Mouse (Mus musculus) ES-Bruce4 (cell line): ENCODE data around the gene Gm14403. TPM values are rescaled to one million over a fixed set of nuclear protein-coding genes. Genes with fewer than 3 reads are reported as not detected.
"Not testable (repeated sequence)": the region's sequence is repeated elsewhere in the genome, so short reads cannot be mapped to it uniquely, and the experiment has no call there.

Source experiments
- H3K27ac ChIP-seq: 2 replicates; pipeline ENCODE4 v1.5.1; 2012; ENCODE audit warnings: low read length, inconsistent platforms; ENCODE audit not compliant: insufficient read depth
- H3K27me3 ChIP-seq: 2 replicates; pipeline ENCODE4 v1.6.1; 2012; ENCODE audit warnings: mild to moderate bottlenecking, low read length, inconsistent platforms; ENCODE audit not compliant: control insufficient read depth, poor library complexity, insufficient read depth, severe bottlenecking
- H3K36me3 ChIP-seq: 2 replicates; pipeline ENCODE4 v1.6.1; 2012; ENCODE audit warnings: inconsistent platforms, mild to moderate bottlenecking, low read length, moderate library complexity; ENCODE audit not compliant: control insufficient read depth, poor library complexity, insufficient read depth, severe bottlenecking
- H3K4me1 ChIP-seq: one replicate; pipeline ENCODE4 v1.8.1; 2011; ENCODE audit warnings: low read length; ENCODE audit not compliant: control insufficient read depth, insufficient read depth
- H3K4me3 ChIP-seq: 2 replicates; pipeline ENCODE4 v1.5.1; 2011; ENCODE audit warnings: low read depth, mild to moderate bottlenecking, low read length
- H3K9ac ChIP-seq: 2 replicates; pipeline ENCODE4 v1.6.1; 2012; ENCODE audit warnings: low read depth, mild to moderate bottlenecking, inconsistent platforms; ENCODE audit not compliant: poor library complexity, severe bottlenecking
- H3K9me3 ChIP-seq: replicated peaks from 2 replicates; pipeline ENCODE4 v1.6.1; 2012; ENCODE audit warnings: mild to moderate bottlenecking, low read length, inconsistent platforms; ENCODE audit not compliant: control insufficient read depth, poor library complexity, insufficient read depth, severe bottlenecking
- CTCF ChIP-seq: IDR thresholded peaks from one replicate; pipeline ENCODE4 v1.8.1; 2011; ENCODE audit warnings: low read depth, low read length
- EP300 ChIP-seq: IDR thresholded peaks from 2 replicates; pipeline ENCODE4 v1.6.1; 2011; ENCODE audit warnings: low read depth, low read length; ENCODE audit not compliant: insufficient read depth
- POLR2A ChIP-seq: IDR thresholded peaks from one replicate; pipeline ENCODE4 v1.8.1; 2011; ENCODE audit warnings: low read length; ENCODE audit not compliant: insufficient read depth
- polyA plus RNA-seq: library from polyadenylated mRNA; stranded (reverse); fragments of >200 nt; gene quantifications from 2 replicates; pipeline ENCODE4 v1.2.4, GENCODE M21; 2011; ENCODE audit warnings: low read depth; ENCODE audit not compliant: missing spikeins, insufficient read depth, insufficient read length

The Gm14403 gene
- polyA plus RNA-seq, 1 experiment, result 9.9 TPM

GRCm38 (mm10) chr2:177513991-177514479, 16.0 kb downstream of the Gm14403 start:
- H3K4me3 ChIP-seq, H3K4me1 ChIP-seq, H3K9ac ChIP-seq, H3K27me3 ChIP-seq, H3K36me3 ChIP-seq, H3K27ac ChIP-seq: not testable (repeated sequence)
- peaks cover 18% of the 10 kb centered on the region for H3K9me3 ChIP-seq

DNA sequence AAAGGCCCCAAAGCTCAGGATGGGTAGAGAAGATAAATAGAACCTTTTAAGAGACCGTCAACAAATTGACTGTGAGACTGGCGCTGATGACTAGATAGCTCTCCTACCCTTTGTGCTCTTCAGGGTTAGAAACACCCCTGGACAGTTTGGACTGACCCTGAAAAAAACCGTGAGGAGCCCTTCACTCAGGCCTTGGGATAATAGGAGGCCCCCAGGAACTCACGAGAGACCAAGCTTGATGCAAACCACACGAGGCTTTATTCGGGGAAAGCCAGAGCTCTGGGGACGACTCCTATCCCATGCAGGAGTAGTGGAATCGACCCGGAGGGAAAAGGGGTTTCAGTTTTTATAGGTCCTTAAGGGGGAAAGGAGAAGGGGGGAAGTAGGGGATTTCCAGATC, 19.7 kb downstream of the Gm14403 start:
- H3K9me3 ChIP-seq, result peaks cover 34% of the 10 kb centered on the region
- H3K27ac ChIP-seq, H3K4me1 ChIP-seq, H3K9ac ChIP-seq, H3K27me3 ChIP-seq, H3K36me3 ChIP-seq, H3K4me3 ChIP-seq: not testable (repeated sequence)

- not testable (repeated sequence) for H3K4me1 ChIP-seq, H3K9ac ChIP-seq, H3K4me3 ChIP-seq, H3K27me3 ChIP-seq, H3K27ac ChIP-seq, H3K36me3 ChIP-seq
- peaks cover 40% of the 10 kb centered on the region for H3K9me3 ChIP-seq
Measured at GRCm38 (mm10) chr2:177518354-177518753, 20.3 kb downstream of the Gm14403 start.

DNA sequence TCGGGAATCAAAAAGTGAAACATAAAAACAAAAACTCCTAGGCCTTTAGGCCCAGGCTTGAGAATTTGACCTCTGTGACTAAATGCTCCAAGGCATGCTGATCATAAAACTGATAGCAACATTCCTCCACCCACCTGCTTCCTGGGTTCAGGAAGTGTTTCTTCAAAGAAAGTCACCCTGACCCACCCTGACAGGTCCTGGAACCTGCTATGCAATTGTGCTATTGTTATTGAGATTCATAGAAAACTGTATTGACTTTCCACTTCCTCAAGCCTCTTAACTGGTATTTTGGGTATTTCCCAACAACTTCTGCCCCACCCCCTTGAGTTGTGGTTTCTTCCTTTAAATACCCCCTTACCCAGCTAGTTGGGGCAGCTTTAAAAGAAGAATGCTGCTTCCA, 20.9 kb downstream of the Gm14403 start:
- H3K4me1 ChIP-seq, H3K36me3 ChIP-seq, H3K27ac ChIP-seq, H3K27me3 ChIP-seq, H3K4me3 ChIP-seq, H3K9ac ChIP-seq: not testable (repeated sequence)
- peaks cover 40% of the 10 kb centered on the region for H3K9me3 ChIP-seq

DNA sequence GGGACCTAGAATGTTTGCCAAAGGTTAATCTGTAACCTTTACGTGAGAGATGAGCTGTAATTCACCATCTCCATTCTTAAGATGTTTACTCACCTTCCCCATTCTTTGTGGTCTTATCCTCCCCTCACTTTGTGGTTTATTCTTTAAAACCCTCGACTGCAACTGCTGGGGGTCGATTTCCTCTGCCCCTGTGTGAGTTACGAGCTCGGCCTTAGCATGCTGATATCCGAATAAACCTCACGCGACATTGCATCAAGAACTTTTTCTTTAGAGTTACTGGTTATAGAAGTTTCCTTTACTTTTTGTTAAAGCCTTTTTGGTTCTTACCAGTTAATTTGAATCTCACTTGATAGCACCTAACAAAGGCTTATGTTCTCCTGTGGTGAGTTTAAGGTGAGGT, 22.0 kb downstream of the Gm14403 start:
- Histone ChIP-seq H3K27ac (no peak overlapping the region), H3K27me3 (no peaks in the 10 kb centered on the region), H3K36me3 (no peaks in the 10 kb centered on the region), H3K9ac (no peak overlapping the region), H3K4me1 (no peaks in the 10 kb centered on the region), H3K4me3 (no peak overlapping the region), H3K9me3 (peaks cover 37% of the 10 kb centered on the region)
- no peak for TF ChIP-seq EP300
- no peak for TF ChIP-seq CTCF

DNA sequence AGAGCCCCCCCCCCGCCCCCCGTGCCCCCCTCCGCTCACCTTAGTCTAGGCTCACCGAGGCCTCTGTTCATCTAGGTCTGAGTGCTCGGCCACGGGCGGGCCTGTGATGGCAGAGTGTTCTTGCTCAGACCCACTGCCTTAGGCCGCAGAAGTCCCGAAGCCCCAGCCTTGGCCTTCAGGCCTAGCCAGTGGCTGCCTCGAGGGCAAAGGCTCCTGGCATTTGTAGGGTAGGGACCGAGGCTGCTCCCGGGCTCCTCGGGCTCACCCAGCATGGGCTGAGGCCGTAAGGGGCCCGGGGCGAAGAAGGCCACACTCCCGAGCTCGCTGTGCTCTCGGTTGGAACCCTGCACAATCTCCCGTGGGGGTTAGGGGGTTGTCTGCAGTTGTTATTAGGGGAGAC, 25.0 kb downstream of the Gm14403 start:
- H3K9ac ChIP-seq, result no peak overlapping the region
- H3K27ac ChIP-seq, result no peak overlapping the region
- H3K9me3 ChIP-seq, result peaks cover 29% of the 10 kb centered on the region
- no peak overlapping the region for H3K4me3 ChIP-seq
- no peak for TF ChIP-seq POLR2A
- no peak for TF ChIP-seq CTCF
- no peak for TF ChIP-seq EP300
- no peaks in the 10 kb centered on the region for H3K36me3 ChIP-seq
- no peaks in the 10 kb centered on the region for H3K27me3 ChIP-seq
- H3K4me1 ChIP-seq, result no peaks in the 10 kb centered on the region

DNA sequence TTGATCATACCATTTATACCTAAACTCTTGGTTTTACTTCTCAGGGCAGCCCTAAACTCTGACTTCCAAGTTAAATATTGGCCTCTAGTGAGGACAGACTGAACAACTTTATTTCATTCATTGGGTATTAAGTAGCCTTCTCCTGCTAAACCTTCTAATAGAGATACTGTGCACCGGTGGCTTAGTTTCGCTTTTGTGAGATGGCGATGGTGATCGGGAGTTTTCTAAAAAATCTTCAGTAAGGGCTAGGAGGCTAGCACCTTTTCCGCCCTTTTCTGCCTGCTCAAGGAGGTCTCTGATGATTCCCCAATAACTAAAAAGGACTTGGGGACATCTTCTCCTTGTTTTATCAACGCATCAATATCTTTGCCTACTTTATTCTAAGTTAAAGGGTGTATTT, 25.7 kb downstream of the Gm14403 start:
- H3K27ac ChIP-seq, H3K27me3 ChIP-seq, H3K4me3 ChIP-seq, H3K4me1 ChIP-seq, H3K36me3 ChIP-seq, H3K9ac ChIP-seq: not testable (repeated sequence)
- H3K9me3 ChIP-seq, result peaks cover 25% of the 10 kb centered on the region

DNA sequence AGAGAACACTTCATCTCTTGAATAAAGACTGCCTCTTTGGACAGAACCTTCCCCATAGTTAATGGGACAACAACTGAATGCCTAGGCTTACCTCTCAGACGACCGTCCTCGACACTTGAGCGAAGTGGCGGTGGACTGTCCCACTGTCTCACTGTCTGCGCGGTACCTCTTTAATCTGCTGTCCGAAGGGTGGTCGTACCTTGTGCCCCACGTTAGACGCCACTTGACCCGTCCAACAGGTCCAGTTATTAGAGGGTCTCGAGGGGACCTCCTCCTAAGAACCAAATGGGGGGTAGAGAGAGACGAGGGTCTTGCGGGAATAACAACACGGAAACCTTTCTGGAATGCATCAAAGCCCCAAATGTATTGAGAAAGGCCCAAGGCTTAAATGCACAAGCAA, 26.2 kb downstream of the Gm14403 start:
- not testable (repeated sequence) for H3K36me3 ChIP-seq, H3K4me1 ChIP-seq, H3K9ac ChIP-seq, H3K27me3 ChIP-seq, H3K27ac ChIP-seq, H3K4me3 ChIP-seq
- peaks cover 21% of the 10 kb centered on the region for H3K9me3 ChIP-seq
